Mouse (Mus musculus) kidney, adult 2 months (tissue): ENCODE data around the gene Sgpp2. TPM values are rescaled to one million over a fixed set of nuclear protein-coding genes. Genes with fewer than 3 reads are reported as not detected.

Experiments
- DNase-seq: peaks from one replicate; pipeline ENCODE4 v3.0.0; 2021
- H3K27ac ChIP-seq: fragments of 200-500 bp; 2 replicates; pipeline ENCODE4 v1.5.1; 2012; ENCODE audit warnings: low read depth, low read length, control low read depth, inconsistent platforms; ENCODE audit not compliant: insufficient read depth
- H3K27me3 ChIP-seq: fragments of 200-500 bp; replicated peaks from 2 replicates; pipeline ENCODE4 v1.6.1; 2012; ENCODE audit warnings: mild to moderate bottlenecking, moderate library complexity, low read length, inconsistent platforms; ENCODE audit not compliant: control insufficient read depth, insufficient read depth
- H3K36me3 ChIP-seq: fragments of 200-500 bp; 2 replicates; pipeline ENCODE4 v1.6.1; 2012; ENCODE audit warnings: mild to moderate bottlenecking, moderate library complexity, low read length, inconsistent platforms; ENCODE audit not compliant: control insufficient read depth, insufficient read depth
- H3K4me1 ChIP-seq: fragments of 200-500 bp; 2 replicates; pipeline ENCODE4 v1.6.1; 2011; ENCODE audit warnings: low read length; ENCODE audit not compliant: control insufficient read depth, insufficient read depth
- H3K4me3 ChIP-seq: fragments of 200-500 bp; 2 replicates; pipeline ENCODE4 v1.5.1; 2011; ENCODE audit warnings: mild to moderate bottlenecking, low read depth, low read length, control low read depth; ENCODE audit not compliant: insufficient read depth
- CTCF ChIP-seq: fragments of 200-500 bp; conservative IDR thresholded peaks from 2 replicates; pipeline ENCODE4 v1.5.1; 2011; ENCODE audit warnings: low read depth, mild to moderate bottlenecking, control low read depth, low read length, moderate library complexity, mixed read lengths; ENCODE audit not compliant: insufficient read depth, insufficient read length
- POLR2A ChIP-seq: fragments of 200-500 bp; IDR thresholded peaks from one replicate; pipeline ENCODE4 v1.6.1; 2011; ENCODE audit warnings: low read depth, low read length, control low read depth
- WGBS: fragments of 180-500 bp; shearing (Covaris S2); methylation state at CpG from one replicate; pipeline ENCODE4 v1.1.7; 2018; 5-methylcytosine and 5-hydroxymethylcytosine counted together
- polyA plus RNA-seq: library from polyadenylated mRNA; depleted of rRNA; stranded (reverse); fragments of >200 nt; gene quantifications from 2 replicates; pipeline ENCODE4 v1.2.3, GENCODE M21; 2012; rRNA removed

Sgpp2 gene
- polyA plus RNA-seq, 1 experiment, result 15.6 TPM

DNA sequence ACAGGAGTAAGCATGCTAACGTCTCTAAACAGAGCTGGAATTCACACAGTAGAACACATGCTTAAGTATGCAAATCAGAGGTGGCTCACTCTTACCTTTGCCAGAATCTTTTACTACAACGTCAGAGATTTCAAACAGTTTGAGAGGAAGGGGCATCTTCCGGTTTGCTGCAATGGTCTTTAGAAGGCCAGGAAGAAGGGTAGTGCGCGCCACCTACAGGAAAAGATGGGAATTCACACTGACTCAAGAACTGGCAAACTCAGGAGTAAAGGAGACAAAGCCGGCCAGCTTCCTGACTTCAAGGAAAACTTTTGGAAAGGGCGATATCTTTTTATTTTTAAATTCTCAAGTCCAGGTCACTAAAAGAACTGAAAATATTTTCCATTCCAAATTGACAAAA lies 144.5 kb downstream of the Sgpp2 start:
- H3K4me3 ChIP-seq, result no peak overlapping the region
- peaks cover 6% of the 10 kb centered on the region for H3K36me3 ChIP-seq
- DNase-seq, result peak; percentile 50
- peak; percentile 65 for TF ChIP-seq CTCF
- TF ChIP-seq POLR2A, result no peak
- WGBS, result 30% methylated on average over 7 of the region's 7 CpGs
- no peak overlapping the region for H3K27ac ChIP-seq
- no peaks in the 10 kb centered on the region for H3K27me3 ChIP-seq
- no peaks in the 10 kb centered on the region for H3K4me1 ChIP-seq

Other genes starting within 250 kb of the Sgpp2 start
- 0.08 TPM in 1 of 2 replicates, not detected in the other for gene Pax3, start 113.2 kb upstream of the Sgpp2 start, polyA plus RNA-seq
- gene Farsb, start 178.6 kb downstream of the Sgpp2 start, polyA plus RNA-seq, result 19.8 and 23.1 TPM in 2 replicates
- 109 and 120 TPM in 2 replicates for gene Mogat1, start 200.6 kb downstream of the Sgpp2 start, polyA plus RNA-seq
- gene BC035947, start 201.8 kb downstream of the Sgpp2 start, polyA plus RNA-seq, result 14.6 and 14.9 TPM in 2 replicates